ENCODE assay signal across 11 mouse cellular contexts in genomic region chr5:124193286-124194112, GRCm38 (mm10). TPM values are rescaled to one million over a fixed set of nuclear protein-coding genes. Genes with fewer than 3 reads are reported as not detected.
DNase-seq lines count a peak whose midpoint lies in the region; ATAC-seq and TF ChIP-seq lines count a peak whose summit lies in the region.
"Had no signal": no experiment of that assay in that cellular context is flagged by ENCODE, and none has a peak within 500 bp of the region (broad histone marks: within the 10 kb centered on the region; RNA-seq: fewer than 3 reads in every experiment).

No protein-coding gene starts in this region.

- H3K9me3 ChIP-seq in embryonic facial prominence, embryonic 11.5 days (replicated peaks; ENCODE audit: control insufficient read depth, low read length) = no peaks in the 10 kb centered on the region
- H3K9me3 ChIP-seq in embryonic facial prominence, embryonic 10.5 days = no peaks in the 10 kb centered on the region
- H3K9me3 ChIP-seq in midbrain, embryonic 10.5 days (replicated peaks) = no peaks in the 10 kb centered on the region
- H3K9me3 ChIP-seq in midbrain, embryonic 11.5 days (ENCODE audit: control insufficient read depth, low read length) = no peaks in the 10 kb centered on the region
- H3K9me3 ChIP-seq in midbrain, postnatal 0 days (ENCODE audit: low read length) = no peaks in the 10 kb centered on the region

- DNase-seq in embryonic facial prominence, embryonic 11.5 days (ENCODE audit: low spot score) = no peak
- no peak for DNase-seq in embryonic facial prominence, embryonic 10.5 days (ENCODE audit: low spot score)
- no peak for DNase-seq in midbrain, embryonic 10.5 days (ENCODE audit: low spot score)
- no peak for DNase-seq in midbrain, embryonic 11.5 days (ENCODE audit: low spot score, missing footprints)
- DNase-seq in midbrain, postnatal 0 days (ENCODE audit: low spot score) = no peak
- peak; percentile 64 for DNase-seq in thymus, postnatal 4 days
- no peak for DNase-seq in cerebellum, postnatal 4 days (ENCODE audit: low spot score in 2 of 2)
- DNase-seq in left cerebral cortex, postnatal 25 days (ENCODE audit: low spot score in 2 of 2) = no peak
- DNase-seq: cerebellum, adult 9-11 months; kidney, adult 18-20 months; lung, adult 2 months had no signal

- H3K4me3 ChIP-seq in embryonic facial prominence, embryonic 11.5 days (ENCODE audit: low read depth, low read length) = no peak overlapping the region
- no peak overlapping the region for H3K4me3 ChIP-seq in embryonic facial prominence, embryonic 10.5 days
- no peak overlapping the region for H3K4me3 ChIP-seq in midbrain, embryonic 10.5 days
- no peak overlapping the region for H3K4me3 ChIP-seq in midbrain, embryonic 11.5 days (ENCODE audit: low read depth, low read length)
- H3K4me3 ChIP-seq in midbrain, postnatal 0 days (ENCODE audit: low read depth, low read length) = no peak overlapping the region

- H3K36me3 ChIP-seq in embryonic facial prominence, embryonic 11.5 days (replicated peaks; ENCODE audit: control insufficient read depth, insufficient read depth, low read depth, low read length) = no peaks in the 10 kb centered on the region
- no peaks in the 10 kb centered on the region for H3K36me3 ChIP-seq in embryonic facial prominence, embryonic 10.5 days (replicated peaks)
- no peaks in the 10 kb centered on the region for H3K36me3 ChIP-seq in midbrain, embryonic 10.5 days
- no peaks in the 10 kb centered on the region for H3K36me3 ChIP-seq in midbrain, embryonic 11.5 days (ENCODE audit: control insufficient read depth, insufficient read depth, low read length)
- no peaks in the 10 kb centered on the region for H3K36me3 ChIP-seq in midbrain, postnatal 0 days (ENCODE audit: insufficient read depth, low read length)

- 79% methylated on average over 24 of the region's 24 CpGs for WGBS in embryonic facial prominence, embryonic 11.5 days
- WGBS in embryonic facial prominence, embryonic 10.5 days = 82% methylated on average over 24 of the region's 24 CpGs
- 80% methylated on average over 24 of the region's 24 CpGs for WGBS in midbrain, embryonic 10.5 days
- 81% methylated on average over 24 of the region's 24 CpGs for WGBS in midbrain, embryonic 11.5 days
- 56% methylated on average over 24 of the region's 24 CpGs for WGBS in midbrain, postnatal 0 days

- no peaks in the 10 kb centered on the region for H3K4me1 ChIP-seq in embryonic facial prominence, embryonic 11.5 days (ENCODE audit: control insufficient read depth, insufficient read depth, low read length)
- H3K4me1 ChIP-seq in embryonic facial prominence, embryonic 10.5 days = peaks cover 37% of the 10 kb centered on the region
- peaks cover 47% of the 10 kb centered on the region for H3K4me1 ChIP-seq in midbrain, embryonic 10.5 days
- H3K4me1 ChIP-seq in midbrain, embryonic 11.5 days (ENCODE audit: control insufficient read depth, insufficient read depth, low read length) = peaks cover 12% of the 10 kb centered on the region
- peaks cover 12% of the 10 kb centered on the region; the same call in 1 of the 2 replicates for H3K4me1 ChIP-seq in midbrain, postnatal 0 days (ENCODE audit: insufficient read depth, low read length)

- no peak overlapping the region for H3K4me2 ChIP-seq in embryonic facial prominence, embryonic 11.5 days (ENCODE audit: low read depth, low read length)
- H3K4me2 ChIP-seq in midbrain, embryonic 11.5 days = no peak overlapping the region
- peak overlapping the region; percentile 29; the same call in 1 of the 2 replicates for H3K4me2 ChIP-seq in midbrain, postnatal 0 days (ENCODE audit: low read depth, low read length, poor library complexity, severe bottlenecking)

- H3K27ac ChIP-seq in embryonic facial prominence, embryonic 11.5 days (replicated peaks; ENCODE audit: low read depth, low read length) = no peak overlapping the region
- H3K27ac ChIP-seq in embryonic facial prominence, embryonic 10.5 days (replicated peaks) = no peak overlapping the region
- H3K27ac ChIP-seq in midbrain, embryonic 10.5 days (replicated peaks) = peak overlapping the region; percentile 55; the same call in 1 of the 2 replicates
- H3K27ac ChIP-seq in midbrain, embryonic 11.5 days (ENCODE audit: low read depth, low read length) = no peak overlapping the region
- peak overlapping the region; percentile 47 for H3K27ac ChIP-seq in midbrain, postnatal 0 days (ENCODE audit: low read depth, low read length)

- TF ChIP-seq CTCF in midbrain, postnatal 0 days (IDR thresholded peaks at IDR 0.05) = no peak

- no peaks in the 10 kb centered on the region for H3K27me3 ChIP-seq in embryonic facial prominence, embryonic 11.5 days (ENCODE audit: control insufficient read depth, insufficient read depth, low read length)
- H3K27me3 ChIP-seq in embryonic facial prominence, embryonic 10.5 days (replicated peaks; ENCODE audit: low read depth, poor library complexity, severe bottlenecking) = no peaks in the 10 kb centered on the region
- peaks cover 4% of the 10 kb centered on the region; the same call in 1 of the 2 replicates for H3K27me3 ChIP-seq in midbrain, embryonic 10.5 days (ENCODE audit: low read depth, poor library complexity, severe bottlenecking)
- no peaks in the 10 kb centered on the region for H3K27me3 ChIP-seq in midbrain, embryonic 11.5 days (ENCODE audit: control insufficient read depth, insufficient read depth, low read length)
- H3K27me3 ChIP-seq in midbrain, postnatal 0 days (ENCODE audit: insufficient read depth, low read length) = no peaks in the 10 kb centered on the region

- peak; percentile 42; the same call in 1 of the 2 replicates for ATAC-seq in embryonic facial prominence, embryonic 11.5 days (replicated peaks; ENCODE audit: insufficient number of reproducible peaks, low FRiP score, low TSS enrichment, low read depth)
- no peak for ATAC-seq in midbrain, embryonic 11.5 days (ENCODE audit: low FRiP score)
- peak; percentile 72 for ATAC-seq in midbrain, postnatal 0 days (ENCODE audit: low FRiP score)

- H3K9ac ChIP-seq in embryonic facial prominence, embryonic 11.5 days (replicated peaks; ENCODE audit: low read length) = no peak overlapping the region
- H3K9ac ChIP-seq in midbrain, embryonic 11.5 days (ENCODE audit: low read length) = no peak overlapping the region
- peak overlapping the region; percentile 48 for H3K9ac ChIP-seq in midbrain, postnatal 0 days (replicated peaks; ENCODE audit: low read length, poor library complexity, severe bottlenecking)

- intact Hi-C loops in left cerebral cortex, postnatal 25 days (cut with DNase I) = no loop called here

RNA-seq across cellular contexts. Expression of gene Pitpnm2, which starts 56.1 kb away (rescaled TPM):
- polyA plus RNA-seq in embryonic facial prominence, embryonic 11.5 days (2014; fragmentation: Nextera tagmentation; extraction: Ambion mirVana) = 3.4 and 3.5 TPM in 2 replicates
- polyA plus RNA-seq in embryonic facial prominence, embryonic 10.5 days (2016; fragmentation: Nextera tagmentation; extraction: Ambion mirVana) = 3.2 and 4.0 TPM in 2 replicates
- 2.9 and 4.0 TPM in 2 replicates for polyA plus RNA-seq in midbrain, embryonic 10.5 days (2016; fragmentation: Nextera tagmentation; extraction: Ambion mirVana)
- polyA plus RNA-seq in midbrain, embryonic 11.5 days (2014; fragmentation: Nextera tagmentation; extraction: Ambion mirVana) = 4.6 and 5.0 TPM in 2 replicates
- 48.1 and 66.2 TPM in 2 replicates for total RNA-seq in midbrain, postnatal 0 days (2014; rRNA removed)
- polyA plus RNA-seq in midbrain, postnatal 0 days (2015; fragmentation: Nextera tagmentation; extraction: Ambion mirVana) = 8.6 and 10.1 TPM in 2 replicates
- total RNA-seq in left cerebral cortex, postnatal 25 days (2021) = 100 to 1,000 TPM; 275 to 292 TPM

Comparison
In these comparisons a context has a peak if more than half of its experiments do, and no peak if none do; other contexts are left out.
1. H3K27ac ChIP-seq: peak in midbrain, embryonic 10.5 days (single experiment) and midbrain, postnatal 0 days (single experiment); none in embryonic facial prominence, embryonic 11.5 days (single experiment), embryonic facial prominence, embryonic 10.5 days (single experiment) and midbrain, embryonic 11.5 days (single experiment).